Mouse (Mus musculus) neural tube, embryonic 13.5 days (tissue): Measurements from ENCODE around the gene Dnajb6. TPM values are rescaled to one million over a fixed set of nuclear protein-coding genes. Genes with fewer than 3 reads are reported as not detected.
"Not testable (repeated sequence)": the region's sequence is repeated elsewhere in the genome, so short reads cannot be mapped to it uniquely, and the experiment has no call there.

ENCODE experiments used
- ATAC-seq: fragments of 200-750 bp; cut with Nextera tagmentation; 2 replicates; pipeline ENCODE4 v1.8.0; 2017; ENCODE audit warnings: low read depth, mild to moderate bottlenecking, moderate TSS enrichment, moderate library complexity
- H3K27ac ChIP-seq: fragments of 300-500 bp; sonication (generic); replicated peaks from 2 replicates; pipeline ENCODE4 v1.5.1; 2015; ENCODE audit warnings: moderate library complexity, mild to moderate bottlenecking, inconsistent platforms
- H3K27me3 ChIP-seq: fragments of 300-500 bp; sonication (generic); 2 replicates; pipeline ENCODE4 v1.6.1; 2015; ENCODE audit warnings: mild to moderate bottlenecking, inconsistent platforms
- H3K36me3 ChIP-seq: fragments of 300-500 bp; sonication (generic); 2 replicates; pipeline ENCODE4 v1.6.1; 2015; ENCODE audit warnings: mild to moderate bottlenecking, inconsistent platforms
- H3K4me1 ChIP-seq: fragments of 300-500 bp; sonication (generic); replicated peaks from 2 replicates; pipeline ENCODE4 v1.6.1; 2015; ENCODE audit warnings: inconsistent platforms
- H3K4me2 ChIP-seq: fragments of 300-500 bp; sonication (generic); 2 replicates; pipeline ENCODE4 v1.6.1; 2015; ENCODE audit warnings: inconsistent platforms, mild to moderate bottlenecking, moderate library complexity
- H3K4me3 ChIP-seq: fragments of 300-500 bp; sonication (generic); 2 replicates; pipeline ENCODE4 v1.5.1; 2015; ENCODE audit warnings: mild to moderate bottlenecking, inconsistent platforms
- H3K9ac ChIP-seq: fragments of 300-500 bp; sonication (generic); 2 replicates; pipeline ENCODE4 v1.6.1; 2015; ENCODE audit warnings: moderate library complexity, mild to moderate bottlenecking, inconsistent platforms
- H3K9me3 ChIP-seq: fragments of 300-500 bp; sonication (generic); 2 replicates; pipeline ENCODE4 v1.6.1; 2016; ENCODE audit warnings: inconsistent platforms
- WGBS: fragments of 180-500 bp; shearing (Covaris S2); methylation state at CpG from one replicate; pipeline ENCODE4 v1.1.7; 2015; 5-methylcytosine and 5-hydroxymethylcytosine counted together
- polyA plus RNA-seq: library from polyadenylated mRNA; unstranded; fragments of >200 nt; fragmentation: Nextera tagmentation; extraction: Ambion mirVana; gene quantifications from 2 replicates; pipeline ENCODE4 v1.2.1, GENCODE M21; 2015

Dnajb6 gene
- 302 and 306 TPM in 2 replicates for polyA plus RNA-seq

- H3K36me3 ChIP-seq, result no peaks in the 10 kb centered on the region
- H3K9me3 ChIP-seq, result no peaks in the 10 kb centered on the region
- peak; percentile 98 for ATAC-seq
- WGBS, result under 1% methylated on average over 46 of the region's 46 CpGs
- peak within 1 kb of the TSS; percentile 88 for H3K4me2 ChIP-seq
- peak within 1 kb of the TSS; percentile 96 for H3K27ac ChIP-seq
- peaks cover 42% of the 10 kb centered on the region for H3K4me1 ChIP-seq
- H3K27me3 ChIP-seq, result no peaks in the 10 kb centered on the region
- peak within 1 kb of the TSS; percentile 87 for H3K9ac ChIP-seq
- H3K4me3 ChIP-seq, result peak within 1 kb of the TSS; percentile 82
Observed at GRCm38 (mm10) chr5:29735557-29736061, at the start of gene Dnajb6, which contains the start of gene Gm5129. Gene Dnajb6 (plus strand): TSS chr5:29735688. Gene Gm5129 (minus strand): TSS chr5:29735936.

DNA sequence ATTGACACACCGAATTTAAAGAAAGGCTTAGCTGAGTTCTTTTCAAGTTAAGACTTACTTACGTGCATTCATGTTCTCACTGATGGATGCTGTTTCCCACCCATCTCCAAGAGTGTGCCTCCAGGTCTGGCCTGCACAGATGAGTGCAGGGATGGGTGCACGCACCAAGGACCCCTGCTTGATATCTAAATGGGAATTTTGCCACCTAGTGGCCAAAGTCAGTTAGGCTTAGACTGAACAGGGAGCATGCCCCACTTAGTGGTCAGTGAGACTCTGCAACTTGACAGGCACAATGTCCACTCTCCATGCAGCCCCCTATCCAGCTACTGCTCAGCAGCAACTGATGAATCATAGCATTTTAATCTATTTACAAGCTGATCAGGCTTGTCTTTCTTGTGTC, 47.8 kb upstream of the Dnajb6 start:
- peak; percentile 67 for ATAC-seq
- H3K4me3 ChIP-seq, result no peak overlapping the region
- no peak overlapping the region for H3K9ac ChIP-seq
- H3K4me2 ChIP-seq, result no peak overlapping the region
- H3K4me1 ChIP-seq, result no peaks in the 10 kb centered on the region
- H3K9me3 ChIP-seq, result no peaks in the 10 kb centered on the region
- H3K27me3 ChIP-seq, result no peaks in the 10 kb centered on the region
- H3K27ac ChIP-seq, result no peak overlapping the region
- 56% methylated on average over 3 of the region's 3 CpGs for WGBS
- H3K36me3 ChIP-seq, result no peaks in the 10 kb centered on the region

GRCm38 (mm10) chr5:29688352-29688751, 47.1 kb upstream of the Dnajb6 start:
- H3K4me2 ChIP-seq, result no peak overlapping the region
- no peak for ATAC-seq
- no peak overlapping the region for H3K9ac ChIP-seq
- 64% methylated on average over 7 of the region's 7 CpGs for WGBS
- no peak overlapping the region for H3K27ac ChIP-seq
- no peak overlapping the region for H3K4me3 ChIP-seq
- H3K9me3 ChIP-seq, result no peaks in the 10 kb centered on the region
- H3K27me3 ChIP-seq, result no peaks in the 10 kb centered on the region
- H3K4me1 ChIP-seq, result no peaks in the 10 kb centered on the region
- no peaks in the 10 kb centered on the region for H3K36me3 ChIP-seq

DNA sequence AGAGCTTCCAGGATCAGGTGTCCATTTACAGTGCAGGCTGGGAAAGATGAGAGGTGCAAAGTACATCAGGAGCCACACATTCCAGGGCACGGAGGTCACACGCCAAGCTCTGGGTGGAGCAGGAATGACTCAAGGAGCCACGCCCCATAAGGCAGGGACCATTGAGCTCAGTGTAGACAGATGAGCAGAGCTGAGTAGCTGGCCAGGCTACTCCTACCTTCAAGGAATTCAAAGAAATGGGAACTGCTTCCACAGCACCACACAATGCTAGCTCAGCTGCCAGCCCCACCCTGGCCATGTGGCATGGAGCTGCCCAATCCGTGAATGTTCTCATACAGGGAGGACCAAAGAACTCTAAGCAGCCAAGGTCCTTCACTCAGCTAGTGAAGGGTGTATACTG, 37.0 kb upstream of the Dnajb6 start:
- H3K4me1 ChIP-seq, result no peaks in the 10 kb centered on the region
- no peaks in the 10 kb centered on the region for H3K9me3 ChIP-seq
- H3K4me2 ChIP-seq, result no peak overlapping the region
- WGBS, result 85% methylated on average over 4 of the region's 4 CpGs
- no peaks in the 10 kb centered on the region for H3K36me3 ChIP-seq
- H3K4me3 ChIP-seq, result no peak overlapping the region
- no peak overlapping the region for H3K27ac ChIP-seq
- no peaks in the 10 kb centered on the region for H3K27me3 ChIP-seq
- H3K9ac ChIP-seq, result no peak overlapping the region
- ATAC-seq, result no peak

DNA sequence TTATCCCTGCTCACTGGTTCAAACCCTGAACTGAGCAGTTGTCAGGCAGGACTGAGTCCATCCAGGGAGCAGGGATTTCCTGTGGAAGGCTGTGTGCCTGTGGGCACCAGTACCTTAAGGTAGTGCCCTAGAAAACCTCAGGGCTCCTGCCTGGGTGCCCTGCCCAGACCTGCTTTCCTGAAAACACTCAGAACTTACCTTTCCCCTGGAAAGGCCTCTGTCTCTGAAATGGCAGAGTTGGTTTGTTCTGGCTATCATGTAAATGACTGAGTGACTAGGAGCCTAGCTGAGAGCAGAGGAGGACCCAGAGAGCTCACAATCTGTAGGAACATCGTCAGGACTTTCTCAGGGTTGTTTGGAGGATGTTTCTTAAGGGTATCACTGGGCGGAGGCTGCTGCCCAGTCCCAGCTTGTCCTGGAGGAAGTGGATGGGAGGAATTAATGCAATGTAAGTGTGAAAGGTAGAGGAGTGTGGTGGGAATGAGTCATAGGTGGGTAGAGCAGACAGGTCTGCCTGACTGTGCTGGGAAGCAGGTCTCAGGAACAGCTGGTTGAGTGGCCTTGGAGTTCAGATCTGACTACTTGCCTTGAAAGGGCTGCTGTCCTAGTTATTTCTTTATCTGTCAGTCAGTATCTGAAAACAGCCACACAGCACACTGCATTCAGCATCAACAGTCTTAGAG, 35.8 kb upstream of the Dnajb6 start:
- no peak overlapping the region for H3K4me3 ChIP-seq
- no peaks in the 10 kb centered on the region for H3K27me3 ChIP-seq
- no peak overlapping the region for H3K4me2 ChIP-seq
- no peaks in the 10 kb centered on the region for H3K4me1 ChIP-seq
- no peak overlapping the region for H3K9ac ChIP-seq
- H3K36me3 ChIP-seq, result no peaks in the 10 kb centered on the region
- H3K27ac ChIP-seq, result no peak overlapping the region
- H3K9me3 ChIP-seq, result no peaks in the 10 kb centered on the region
- ATAC-seq, result no peak
- 86% methylated on average over 2 of the region's 2 CpGs for WGBS

GRCm38 (mm10) chr5:29707241-29707640, 28.2 kb upstream of the Dnajb6 start:
- WGBS, result 92% methylated on average over 4 of the region's 4 CpGs
- Histone ChIP-seq H3K9ac (no peak overlapping the region), H3K36me3 (no peaks in the 10 kb centered on the region), H3K27me3 (no peaks in the 10 kb centered on the region), H3K4me1 (no peaks in the 10 kb centered on the region), H3K4me3 (no peak overlapping the region), H3K9me3 (no peaks in the 10 kb centered on the region), H3K27ac (no peak overlapping the region), H3K4me2 (no peak overlapping the region)
- ATAC-seq, result no peak

DNA sequence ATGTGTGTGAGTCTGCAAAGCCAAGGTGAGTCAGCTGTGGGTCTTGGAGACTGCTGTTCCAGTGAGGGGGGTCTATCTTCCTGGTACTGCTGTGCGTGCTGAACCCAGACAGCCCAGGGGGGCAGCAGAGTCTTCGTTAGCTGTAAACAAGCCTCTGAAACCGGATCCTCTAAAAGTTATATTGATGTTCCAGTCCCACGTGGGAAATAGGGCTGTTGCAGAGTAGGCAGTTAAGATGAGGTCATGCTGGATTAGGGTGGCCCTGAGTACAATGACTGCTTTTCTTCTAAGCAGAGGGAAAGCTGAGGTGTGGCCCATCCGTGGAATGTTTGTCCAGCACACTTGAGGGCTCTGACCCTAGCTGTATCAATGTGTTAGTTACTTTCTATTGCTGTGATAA, 27.2 kb upstream of the Dnajb6 start:
- no peak for ATAC-seq
- Histone ChIP-seq H3K4me1 (no peaks in the 10 kb centered on the region), H3K27ac (no peak overlapping the region), H3K36me3 (no peaks in the 10 kb centered on the region), H3K4me3 (no peak overlapping the region), H3K9ac (no peak overlapping the region), H3K9me3 (no peaks in the 10 kb centered on the region), H3K27me3 (no peaks in the 10 kb centered on the region), H3K4me2 (no peak overlapping the region)
- 14% methylated on average over 5 of the region's 5 CpGs for WGBS

DNA sequence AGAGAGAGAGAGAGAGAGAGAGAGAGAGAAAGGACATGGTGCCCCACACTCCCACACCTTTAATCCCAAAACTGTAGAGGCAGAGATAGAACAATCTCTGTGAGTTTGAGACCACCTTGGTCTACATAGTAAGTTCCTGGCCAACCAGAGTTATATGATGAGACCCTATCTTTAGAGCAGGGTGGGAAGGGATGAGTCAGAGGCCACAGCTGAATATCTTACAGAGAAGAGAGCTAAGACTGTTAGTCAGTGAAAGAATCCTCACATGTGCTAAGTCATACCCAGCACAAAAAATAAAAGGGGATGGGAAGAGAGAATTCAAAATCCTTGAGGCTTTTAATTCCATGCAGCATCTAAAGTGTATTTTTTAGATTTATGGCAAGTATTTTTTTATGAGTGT, 23.9 kb upstream of the Dnajb6 start:
- no peak for ATAC-seq
- Histone ChIP-seq H3K4me1 (no peaks in the 10 kb centered on the region), H3K4me2 (no peak overlapping the region)

GRCm38 (mm10) chr5:29712906-29713305, 22.6 kb upstream of the Dnajb6 start:
- no peak for ATAC-seq
- H3K9me3 ChIP-seq, result no peaks in the 10 kb centered on the region
- no peaks in the 10 kb centered on the region for H3K36me3 ChIP-seq
- no peak overlapping the region for H3K27ac ChIP-seq
- H3K4me1 ChIP-seq, result no peaks in the 10 kb centered on the region
- no peak overlapping the region for H3K4me2 ChIP-seq
- H3K4me3 ChIP-seq, result no peak overlapping the region
- H3K9ac ChIP-seq, result no peak overlapping the region
- 53% methylated on average over 1 of the region's 1 CpGs for WGBS
- no peaks in the 10 kb centered on the region for H3K27me3 ChIP-seq

More for the DNA sequence above, 23.9 kb upstream of the Dnajb6 start:
- Histone ChIP-seq H3K27ac (no peak overlapping the region), H3K9ac (no peak overlapping the region), H3K27me3 (no peaks in the 10 kb centered on the region), H3K36me3 (no peaks in the 10 kb centered on the region), H3K4me3 (no peak overlapping the region), H3K9me3 (no peaks in the 10 kb centered on the region)

DNA sequence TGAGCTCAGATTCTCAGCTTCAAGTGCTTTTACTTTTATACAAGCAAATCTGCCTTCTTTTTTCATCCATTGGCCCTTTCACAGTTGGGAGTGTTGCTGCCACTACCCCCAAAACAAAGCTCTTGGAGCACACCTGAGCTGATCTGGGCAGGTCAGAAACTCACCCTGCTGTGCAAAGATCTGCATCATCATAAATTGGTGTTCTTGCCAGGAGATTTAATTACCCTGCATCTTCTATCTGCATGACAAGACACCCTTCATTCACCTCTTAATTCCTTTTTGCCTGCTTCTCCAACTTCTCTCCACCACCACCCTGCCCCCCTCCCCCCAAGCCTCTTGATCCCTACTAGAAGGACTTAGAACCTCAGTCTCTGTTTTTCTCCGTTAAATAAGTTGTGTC, 14.3 kb upstream of the Dnajb6 start:
- H3K27me3 ChIP-seq, result no peaks in the 10 kb centered on the region
- no peaks in the 10 kb centered on the region for H3K36me3 ChIP-seq
- H3K4me1 ChIP-seq, result no peaks in the 10 kb centered on the region
- H3K4me2 ChIP-seq, result no peak overlapping the region
- 23% methylated on average over 1 of the region's 1 CpGs for WGBS
- H3K27ac ChIP-seq, result no peak overlapping the region
- H3K9ac ChIP-seq, result no peak overlapping the region
- no peaks in the 10 kb centered on the region for H3K9me3 ChIP-seq
- H3K4me3 ChIP-seq, result no peak overlapping the region
- ATAC-seq, result no peak

GRCm38 (mm10) chr5:29725369-29725768, 10.1 kb upstream of the Dnajb6 start:
- Histone ChIP-seq H3K4me3 (no peak overlapping the region), H3K27ac (no peak overlapping the region), H3K36me3 (no peaks in the 10 kb centered on the region), H3K4me2 (no peak overlapping the region), H3K4me1 (no peaks in the 10 kb centered on the region), H3K9ac (no peak overlapping the region), H3K27me3 (no peaks in the 10 kb centered on the region), H3K9me3 (no peaks in the 10 kb centered on the region)
- no peak for ATAC-seq
- WGBS, result 94% methylated on average over 2 of the region's 2 CpGs

GRCm38 (mm10) chr5:29726070-29726469, 9.4 kb upstream of the Dnajb6 start:
- not testable (repeated sequence) for H3K9me3 ChIP-seq, H3K4me2 ChIP-seq, H3K27ac ChIP-seq, H3K4me1 ChIP-seq, ATAC-seq, H3K9ac ChIP-seq, H3K4me3 ChIP-seq, H3K36me3 ChIP-seq, H3K27me3 ChIP-seq
- WGBS, result 90% methylated on average over 5 of the region's 5 CpGs
